Mouse (Mus musculus) cortical plate, adult 2 months (tissue): ENCODE measurements around the gene Clasp2.

Experiments
- CTCF ChIP-seq: fragments of 200-500 bp; IDR thresholded peaks from 2 replicates; pipeline ENCODE4 v1.5.1; 2011; ENCODE audit warnings: mild to moderate bottlenecking, control low read depth, low read length; ENCODE audit not compliant: insufficient read depth; ENCODE audit errors: extremely low read depth
- POLR2A ChIP-seq: fragments of 200-500 bp; IDR thresholded peaks from 2 replicates; pipeline ENCODE4 v1.6.1; 2011; ENCODE audit warnings: mild to moderate bottlenecking, low read length, control low read depth; ENCODE audit not compliant: insufficient read depth; ENCODE audit errors: extremely low read depth

DNA sequence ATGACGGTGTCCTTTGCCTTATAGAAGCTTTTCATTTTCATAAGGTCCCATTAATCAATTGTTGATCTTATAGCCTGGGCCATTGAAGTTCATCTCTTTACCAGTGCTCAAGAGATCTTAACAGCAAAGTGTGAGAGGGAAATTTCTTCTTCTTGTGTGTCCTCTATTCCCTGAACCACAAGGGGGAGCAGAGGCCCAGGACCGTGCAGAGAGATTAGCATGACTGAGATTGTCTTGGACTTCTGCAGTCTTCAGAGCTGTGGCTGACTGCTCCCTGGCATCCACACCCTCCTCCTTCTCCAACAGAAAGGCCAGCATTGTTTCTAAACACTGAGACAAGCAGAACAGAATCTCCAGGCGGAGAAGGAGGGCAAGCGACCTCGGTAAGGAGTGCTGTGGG is 22.2 kb upstream of the Clasp2 start:
- no peak for TF ChIP-seq POLR2A
- TF ChIP-seq CTCF: peak; percentile 65
